ENCODE assay signal across 8 mouse cellular contexts in the genomic region with DNA sequence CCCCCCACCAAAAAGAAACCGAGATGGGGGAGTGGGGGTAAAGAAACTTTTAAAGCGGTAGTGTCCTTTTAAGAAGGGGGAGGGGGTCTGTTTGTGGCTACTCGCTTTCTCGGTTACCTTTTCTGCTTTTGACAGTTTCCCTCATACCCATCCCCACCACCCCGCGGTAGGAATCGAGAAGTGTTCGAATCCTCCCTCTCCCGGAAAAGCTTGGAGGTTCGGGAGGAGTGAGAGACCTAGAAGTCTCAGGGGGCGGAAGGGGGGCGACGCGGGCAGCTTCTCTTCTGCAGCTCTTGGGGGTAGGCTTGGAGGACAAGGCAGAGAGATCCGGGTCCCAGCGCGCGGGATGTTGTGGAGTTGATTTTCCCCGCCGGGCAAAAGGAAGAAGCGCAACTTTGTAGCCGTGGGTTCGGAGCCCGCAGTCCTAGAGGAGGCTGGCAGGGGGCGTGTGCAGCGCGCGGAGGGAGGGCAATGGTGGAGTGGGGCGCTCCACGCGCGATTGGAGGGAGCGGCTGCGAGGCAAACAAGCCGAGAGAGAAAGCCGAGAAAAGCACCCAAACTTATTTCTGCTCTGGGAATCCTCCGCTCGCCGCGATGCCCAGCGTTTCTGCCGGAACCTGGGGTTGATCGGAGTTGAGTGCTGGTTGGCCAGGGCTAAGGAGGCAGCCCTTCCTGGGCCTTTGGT. TPM values are rescaled to one million over a fixed set of nuclear protein-coding genes. Genes with fewer than 3 reads are reported as not detected.
DNase-seq lines count a peak whose midpoint lies in the region; ATAC-seq and TF ChIP-seq lines count a peak whose summit lies in the region.

No protein-coding gene starts in this region.

- no peaks in the 10 kb centered on the region for H3K36me3 ChIP-seq in E14TG2a.4 (ENCODE audit: insufficient read depth, low read length)
- H3K36me3 ChIP-seq in forebrain, embryonic 13.5 days (ENCODE audit: poor library complexity, severe bottlenecking): no peaks in the 10 kb centered on the region
- no peaks in the 10 kb centered on the region for H3K36me3 ChIP-seq in heart, postnatal 0 days (replicated peaks; ENCODE audit: control insufficient read depth, insufficient read depth, low read length)
- H3K36me3 ChIP-seq in liver, embryonic 16.5 days (ENCODE audit: control insufficient read depth, insufficient read depth): no peaks in the 10 kb centered on the region

- under 1% methylated on average over 43 of the region's 43 CpGs for WGBS in forebrain, embryonic 13.5 days
- WGBS in heart, postnatal 0 days: 1% methylated on average over 43 of the region's 43 CpGs
- 1% methylated on average over 43 of the region's 43 CpGs for WGBS in liver, embryonic 16.5 days (ENCODE audit: insufficient replicate concordance)

- H3K27me3 ChIP-seq in E14TG2a.4 (ENCODE audit: insufficient read depth, low read length): peaks cover 63% of the 10 kb centered on the region
- peaks cover 15% of the 10 kb centered on the region for H3K27me3 ChIP-seq in forebrain, embryonic 13.5 days
- no peaks in the 10 kb centered on the region for H3K27me3 ChIP-seq in heart, postnatal 0 days (ENCODE audit: control insufficient read depth, insufficient read depth, low read length)
- peaks cover 34% of the 10 kb centered on the region for H3K27me3 ChIP-seq in liver, embryonic 16.5 days (ENCODE audit: control insufficient read depth, insufficient read depth, low read depth, low read length)

- peak overlapping the region; percentile 93 for H3K4me3 ChIP-seq in E14TG2a.4 (replicated peaks; ENCODE audit: low read length)
- peak overlapping the region; percentile 87 for H3K4me3 ChIP-seq in forebrain, embryonic 13.5 days
- peak overlapping the region; percentile 89 for H3K4me3 ChIP-seq in heart, postnatal 0 days (ENCODE audit: low read depth, low read length)
- H3K4me3 ChIP-seq in liver, embryonic 16.5 days (ENCODE audit: low read depth, low read length): peak overlapping the region; percentile 62

- peak; percentile 66 for DNase-seq in brain, adult 2 months (ENCODE audit: low read depth, low spot score)
- peak; percentile 14 for DNase-seq in heart, postnatal 0 days (ENCODE audit: low spot score)
- DNase-seq in kidney, postnatal 36 days: peak; percentile 13 to 55
- DNase-seq in retina, embryonic 14.5 days (ENCODE audit: low spot score): peak; percentile 68
- no peak for DNase-seq in thymus, postnatal 36 days

- TF ChIP-seq CTCF in E14TG2a.4 (conservative IDR thresholded peaks at IDR 0.05; ENCODE audit: low read length): no peak
- TF ChIP-seq CTCF in heart, postnatal 0 days (IDR thresholded peaks at IDR 0.05; ENCODE audit: low read depth): peak; percentile 19; the same call in 1 of the 2 replicates

- H3K9me3 ChIP-seq in E14TG2a.4 (ENCODE audit: low read length): no peaks in the 10 kb centered on the region
- H3K9me3 ChIP-seq in forebrain, embryonic 13.5 days (replicated peaks): no peaks in the 10 kb centered on the region
- no peaks in the 10 kb centered on the region for H3K9me3 ChIP-seq in heart, postnatal 0 days (replicated peaks; ENCODE audit: control insufficient read depth, low read length)
- no peaks in the 10 kb centered on the region for H3K9me3 ChIP-seq in liver, embryonic 16.5 days (replicated peaks; ENCODE audit: control insufficient read depth, low read length)

- no peak overlapping the region for H3K27ac ChIP-seq in forebrain, embryonic 13.5 days
- peak overlapping the region; percentile 6; the same call in 1 of the 2 replicates for H3K27ac ChIP-seq in heart, postnatal 0 days (ENCODE audit: low read depth)
- no peak overlapping the region for H3K27ac ChIP-seq in liver, embryonic 16.5 days (ENCODE audit: low read length)

- peak overlapping the region; percentile 78 for H3K9ac ChIP-seq in forebrain, embryonic 13.5 days
- H3K9ac ChIP-seq in heart, postnatal 0 days (replicated peaks; ENCODE audit: low read depth, low read length): peak overlapping the region; percentile 74
- H3K9ac ChIP-seq in liver, embryonic 16.5 days (ENCODE audit: low read depth, low read length): no peak overlapping the region; the same call in 1 of the 2 replicates

- H3K4me1 ChIP-seq in E14TG2a.4 (replicated peaks; ENCODE audit: low read depth, low read length): peaks cover 28% of the 10 kb centered on the region
- H3K4me1 ChIP-seq in forebrain, embryonic 13.5 days: peaks cover 23% of the 10 kb centered on the region
- no peaks in the 10 kb centered on the region for H3K4me1 ChIP-seq in heart, postnatal 0 days (ENCODE audit: control insufficient read depth, insufficient read depth)
- H3K4me1 ChIP-seq in liver, embryonic 16.5 days (ENCODE audit: control insufficient read depth, low read depth, low read length): no peaks in the 10 kb centered on the region

- no peak for TF ChIP-seq EP300 in heart, postnatal 0 days (IDR thresholded peaks at IDR 0.05; ENCODE audit: low read depth)

- peak overlapping the region; percentile 94 for H3K4me2 ChIP-seq in forebrain, embryonic 13.5 days
- H3K4me2 ChIP-seq in heart, postnatal 0 days (ENCODE audit: low read depth, low read length): peak overlapping the region; percentile 94
- H3K4me2 ChIP-seq in liver, embryonic 16.5 days (ENCODE audit: low read depth, low read length): peak overlapping the region; percentile 61

- ATAC-seq in forebrain, embryonic 13.5 days: peak; percentile 44
- no peak for ATAC-seq in heart, postnatal 0 days (ENCODE audit: insufficient read depth, low read depth)
- no peak for ATAC-seq in liver, embryonic 16.5 days (ENCODE audit: low read depth)

RNA-seq across cellular contexts. Expression of a gene that starts 0.9 kb away (rescaled TPM):
- polyA plus RNA-seq in forebrain, embryonic 13.5 days (2015; fragmentation: Nextera tagmentation; extraction: Ambion mirVana): 7.2 and 12.6 TPM in 2 replicates
- total RNA-seq in heart, postnatal 0 days (2014; rRNA removed; ENCODE audit: low replicate concordance): 6.2 and 7.9 TPM in 2 replicates
- polyA plus RNA-seq in heart, postnatal 0 days (2015; fragmentation: Nextera tagmentation; extraction: Ambion mirVana): 9.8 and 11.3 TPM in 2 replicates
- 8.7 and 10.6 TPM in 2 replicates for polyA plus RNA-seq in liver, embryonic 16.5 days (2015; fragmentation: Nextera tagmentation; extraction: Ambion mirVana)

Comparison
In these comparisons a context has a peak if more than half of its experiments do, and no peak if none do; other contexts are left out.
1. DNase-seq: peak in brain, adult 2 months (single experiment), heart, postnatal 0 days (single experiment), kidney, postnatal 36 days (2 of 2) and retina, embryonic 14.5 days (single experiment); none in thymus, postnatal 36 days (0 of 2).
2. Peak in every context shown above with its lines, with median percentiles within 50 percentile points of each other: H3K4me3 ChIP-seq and H3K4me2 ChIP-seq.